ENCODE assay signal across 8 mouse cellular contexts in the genomic region with DNA sequence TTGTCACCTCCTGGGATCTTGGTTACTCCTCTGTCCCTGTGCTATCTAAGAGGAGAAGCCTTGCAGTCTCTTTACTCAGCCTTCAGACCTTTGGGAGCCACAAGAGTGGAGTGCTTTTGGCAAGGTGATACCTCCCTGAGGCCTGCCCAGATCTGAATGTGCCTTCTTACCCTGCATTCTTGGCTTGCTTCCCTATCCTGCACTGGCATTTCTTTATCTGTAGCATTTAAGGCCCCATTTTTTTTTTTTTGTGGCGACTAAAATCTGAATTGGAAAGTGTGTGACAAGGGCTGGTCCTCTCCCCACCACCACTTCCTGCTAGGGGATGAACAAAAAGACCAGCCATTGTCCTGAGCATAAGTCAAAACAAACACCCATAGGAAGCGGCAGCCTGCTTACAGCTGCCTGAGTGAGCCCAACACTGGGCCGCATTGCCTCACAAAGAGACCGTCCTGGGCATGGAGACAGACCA.
DNase-seq lines count a peak whose midpoint lies in the region; ATAC-seq and TF ChIP-seq lines count a peak whose summit lies in the region.

No protein-coding gene starts in this region.

- H3K27ac ChIP-seq in forebrain, embryonic 15.5 days (replicated peaks): peak overlapping the region; percentile 92
- H3K27ac ChIP-seq in lung, embryonic 14.5 days (ENCODE audit: low read depth): peak overlapping the region; percentile 64; the same call in 1 of the 2 replicates
- peak overlapping the region; percentile 86 for H3K27ac ChIP-seq in stomach, embryonic 16.5 days (ENCODE audit: low read length)

- H3K36me3 ChIP-seq in forebrain, embryonic 15.5 days: no peaks in the 10 kb centered on the region
- no peaks in the 10 kb centered on the region for H3K36me3 ChIP-seq in lung, embryonic 14.5 days (ENCODE audit: insufficient read depth)
- no peaks in the 10 kb centered on the region for H3K36me3 ChIP-seq in stomach, embryonic 16.5 days (ENCODE audit: control insufficient read depth, insufficient read depth, low read length)

- H3K4me3 ChIP-seq in forebrain, embryonic 15.5 days: no peak overlapping the region
- no peak overlapping the region for H3K4me3 ChIP-seq in lung, embryonic 14.5 days (ENCODE audit: low read depth, low read length)
- no peak overlapping the region for H3K4me3 ChIP-seq in stomach, embryonic 16.5 days (replicated peaks; ENCODE audit: low read length)

- no peak for TF ChIP-seq CTCF in lung, embryonic 14.5 days (IDR thresholded peaks at IDR 0.05; ENCODE audit: low read depth)

- H3K9me3 ChIP-seq in forebrain, embryonic 15.5 days: no peaks in the 10 kb centered on the region
- no peaks in the 10 kb centered on the region for H3K9me3 ChIP-seq in lung, embryonic 14.5 days (ENCODE audit: low read depth, low read length)
- H3K9me3 ChIP-seq in stomach, embryonic 16.5 days (replicated peaks; ENCODE audit: control insufficient read depth, low read length): no peaks in the 10 kb centered on the region

- no peak overlapping the region for H3K4me2 ChIP-seq in forebrain, embryonic 15.5 days (replicated peaks)
- H3K4me2 ChIP-seq in lung, embryonic 14.5 days: peak overlapping the region; percentile 36
- H3K4me2 ChIP-seq in stomach, embryonic 16.5 days (ENCODE audit: low read depth, low read length): 0 out of 2 replicates have a peak overlapping the region, but pooled peaks have one; percentile 35

- ATAC-seq in forebrain, embryonic 15.5 days (replicated peaks): peak; percentile 58
- peak; percentile 21 for ATAC-seq in inflammation-experienced regulatory T-cells, adult 6 months
- ATAC-seq in lung, embryonic 14.5 days (ENCODE audit: insufficient read depth): peak; percentile 30
- peak; percentile 43; the same call in 1 of the 2 replicates for ATAC-seq in stomach, embryonic 16.5 days (ENCODE audit: insufficient read depth, low FRiP score)

- peaks cover 52% of the 10 kb centered on the region for H3K4me1 ChIP-seq in forebrain, embryonic 15.5 days
- H3K4me1 ChIP-seq in lung, embryonic 14.5 days (ENCODE audit: insufficient read depth): peaks cover 23% of the 10 kb centered on the region
- H3K4me1 ChIP-seq in stomach, embryonic 16.5 days (ENCODE audit: control insufficient read depth, insufficient read depth, low read length): peaks cover 32% of the 10 kb centered on the region

- 5% methylated on average over 4 of the region's 4 CpGs for WGBS in forebrain, embryonic 15.5 days
- 46% methylated on average over 4 of the region's 4 CpGs for WGBS in lung, embryonic 14.5 days
- 50% methylated on average over 4 of the region's 4 CpGs for WGBS in stomach, embryonic 16.5 days

- H3K27me3 ChIP-seq in forebrain, embryonic 15.5 days: no peaks in the 10 kb centered on the region
- H3K27me3 ChIP-seq in lung, embryonic 14.5 days (ENCODE audit: insufficient read depth, low read length): no peaks in the 10 kb centered on the region
- no peaks in the 10 kb centered on the region for H3K27me3 ChIP-seq in stomach, embryonic 16.5 days (ENCODE audit: control insufficient read depth, insufficient read depth, low read length)

- peak; percentile 21 for DNase-seq in thymus, postnatal 0 days (ENCODE audit: low spot score)
- DNase-seq in thymus, postnatal 14 days: no peak
- peak; percentile 61 for DNase-seq in lung, embryonic 14.5 days
- no peak for DNase-seq in adipocyte (ENCODE audit: low spot score)
- no peak for DNase-seq in yolk sac, embryonic 10.5 days (ENCODE audit: low spot score)

- no peak overlapping the region for H3K9ac ChIP-seq in forebrain, embryonic 15.5 days (replicated peaks)
- H3K9ac ChIP-seq in lung, embryonic 14.5 days: no peak overlapping the region
- H3K9ac ChIP-seq in stomach, embryonic 16.5 days (ENCODE audit: low read length): no peak overlapping the region; the same call in 1 of the 2 replicates

Comparison
In these comparisons a context has a peak if more than half of its experiments do, and no peak if none do; other contexts are left out.
1. DNase-seq: peak in thymus, postnatal 0 days (single experiment) and lung, embryonic 14.5 days (single experiment); none in thymus, postnatal 14 days (single experiment), adipocyte (single experiment) and yolk sac, embryonic 10.5 days (single experiment).
2. Peak in every context shown above with its lines, with median percentiles within 50 percentile points of each other: ATAC-seq and H3K27ac ChIP-seq.